Mouse (Mus musculus) heart, postnatal 0 days (tissue): Measurements from ENCODE around the gene Akap9.

Experiments
- CTCF ChIP-seq: IDR thresholded peaks from 2 replicates; pipeline ENCODE4 v1.5.1; 2016; ENCODE audit warnings: antibody characterized with exemption, control low read depth, low read depth
- EP300 ChIP-seq: IDR thresholded peaks from 2 replicates; pipeline ENCODE4 v1.6.1; 2016; ENCODE audit warnings: antibody characterized with exemption, low read depth

DNA sequence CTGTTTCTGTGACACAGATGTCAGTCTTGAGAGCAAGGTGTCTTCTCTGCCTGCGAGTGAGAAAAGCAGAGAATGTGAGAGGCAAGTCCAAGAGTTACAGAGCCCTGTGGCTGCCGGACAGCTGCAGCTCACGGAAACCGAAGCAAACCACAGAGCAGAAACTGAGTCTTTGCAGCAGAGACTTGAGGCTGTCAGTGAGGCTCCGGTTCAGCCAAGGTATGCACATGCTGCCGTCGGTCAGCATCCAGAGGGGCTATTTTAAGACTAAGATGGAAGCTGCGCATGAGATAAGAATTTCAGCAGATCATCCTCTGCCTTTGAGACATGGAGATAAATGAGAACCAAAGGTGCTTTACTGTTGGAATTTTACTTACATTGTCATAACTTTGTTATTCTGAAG is 48.3 kb downstream of the Akap9 start:
- TF ChIP-seq CTCF = no peak
- TF ChIP-seq EP300 = no peak
